8 mouse cellular contexts compared by ENCODE assay signal in genomic region chr13:63278141-63278631, GRCm38 (mm10).
A peak's percentile ranks its signal among the peaks of the same experiment; 100 is the strongest.
DNase-seq lines count a peak whose midpoint lies in the region; ATAC-seq and TF ChIP-seq lines count a peak whose summit lies in the region.

No protein-coding gene starts in this region.

- H3K27me3 ChIP-seq in C2C12 (ENCODE audit: control insufficient read depth, insufficient read depth, insufficient read length) = no peaks in the 10 kb centered on the region
- H3K27me3 ChIP-seq in hindbrain, embryonic 11.5 days (ENCODE audit: control insufficient read depth, insufficient read depth, low read length) = peaks cover 5% of the 10 kb centered on the region; the same call in 1 of the 2 replicates
- no peaks in the 10 kb centered on the region for H3K27me3 ChIP-seq in limb, embryonic 12.5 days

- H3K9me3 ChIP-seq in hindbrain, embryonic 11.5 days (ENCODE audit: control insufficient read depth, low read length) = no peaks in the 10 kb centered on the region
- no peaks in the 10 kb centered on the region for H3K9me3 ChIP-seq in limb, embryonic 12.5 days

- no peak for TF ChIP-seq CTCF in C2C12 (IDR thresholded peaks at IDR 0.05; ENCODE audit: control insufficient read depth, insufficient read depth, insufficient read length)

- 0 out of 2 replicates have a peak overlapping the region, but pooled peaks have one; percentile 21 for H3K4me2 ChIP-seq in hindbrain, embryonic 11.5 days (replicated peaks; ENCODE audit: low read depth, low read length)
- peak overlapping the region; percentile 50 for H3K4me2 ChIP-seq in limb, embryonic 12.5 days

- peak overlapping the region; percentile 60 for H3ac ChIP-seq in C2C12 (ENCODE audit: control insufficient read depth, insufficient read length, low read depth)

- WGBS in hindbrain, embryonic 11.5 days = 47% methylated on average over 5 of the region's 5 CpGs
- WGBS in limb, embryonic 12.5 days = 41% methylated on average over 5 of the region's 5 CpGs

- peaks cover 100% of the 10 kb centered on the region for H3K79me2 ChIP-seq in C2C12 (ENCODE audit: control insufficient read depth, insufficient read depth)

- H3K4me1 ChIP-seq in brown adipose tissue, adult 24 weeks (ENCODE audit: control insufficient read depth, insufficient read depth, insufficient read length, low read length) = peaks cover 42% of the 10 kb centered on the region
- peaks cover 9% of the 10 kb centered on the region for H3K4me1 ChIP-seq in hindbrain, embryonic 11.5 days (replicated peaks; ENCODE audit: control insufficient read depth, insufficient read depth, low read length)
- peaks cover 90% of the 10 kb centered on the region for H3K4me1 ChIP-seq in limb, embryonic 12.5 days (replicated peaks)

- peaks cover 98% of the 10 kb centered on the region for H3K79me3 ChIP-seq in C2C12 (ENCODE audit: low read depth)

- no peak for DNase-seq in hindbrain, embryonic 11.5 days (ENCODE audit: low spot score)
- no peak for DNase-seq in thymus, postnatal 36 days
- no peak for DNase-seq in urinary bladder, postnatal 36 days (ENCODE audit: low spot score in 2 of 2)
- no peak for DNase-seq in ovary, postnatal 36 days (ENCODE audit: low spot score)

- peaks cover 72% of the 10 kb centered on the region for H3K36me3 ChIP-seq in C2C12 (ENCODE audit: control insufficient read depth, insufficient read depth)
- no peaks in the 10 kb centered on the region for H3K36me3 ChIP-seq in hindbrain, embryonic 11.5 days (ENCODE audit: control insufficient read depth, insufficient read depth, low read length)
- peaks cover 23% of the 10 kb centered on the region for H3K36me3 ChIP-seq in limb, embryonic 12.5 days

- no peak for ATAC-seq in hindbrain, embryonic 11.5 days (ENCODE audit: low FRiP score)
- ATAC-seq in limb, embryonic 12.5 days (ENCODE audit: insufficient number of reproducible peaks, insufficient read depth, low FRiP score, low TSS enrichment, low read depth) = no peak
- ATAC-seq in cerebellum, adult (ENCODE audit: insufficient number of reproducible peaks, low FRiP score, low TSS enrichment) = no peak

- peak overlapping the region; percentile 87 for H3K27ac ChIP-seq in brown adipose tissue, adult 24 weeks (replicated peaks; ENCODE audit: low read depth, low read length)
- peak overlapping the region; percentile 17; the same call in 1 of the 2 replicates for H3K27ac ChIP-seq in hindbrain, embryonic 11.5 days (ENCODE audit: low read depth, low read length)
- peak overlapping the region; percentile 87 for H3K27ac ChIP-seq in limb, embryonic 12.5 days

- H3K4me3 ChIP-seq in C2C12 (ENCODE audit: insufficient read depth, poor library complexity, severe bottlenecking) = no peak overlapping the region
- peak overlapping the region; percentile 22; the same call in 1 of the 2 replicates for H3K4me3 ChIP-seq in brown adipose tissue, adult 24 weeks (ENCODE audit: insufficient read depth, low read depth, low read length)
- no peak overlapping the region for H3K4me3 ChIP-seq in hindbrain, embryonic 11.5 days (ENCODE audit: low read depth, low read length)
- peak overlapping the region; percentile 2; the same call in 1 of the 2 replicates for H3K4me3 ChIP-seq in limb, embryonic 12.5 days (replicated peaks)

- no peak overlapping the region for H3K9ac ChIP-seq in hindbrain, embryonic 11.5 days (ENCODE audit: low read depth, low read length)
- 0 out of 2 replicates have a peak overlapping the region, but pooled peaks have one; percentile 32 for H3K9ac ChIP-seq in limb, embryonic 12.5 days (replicated peaks)

TF ChIP-seq in C2C12, 6 proteins besides CTCF, POLR2A, EP300 and RAD21:
- no peak for TF ChIP-seq MAX (IDR thresholded peaks at IDR 0.05)
- no peak for TF ChIP-seq USF1 (IDR thresholded peaks at IDR 0.05; ENCODE audit: low read depth)
- no peak for TF ChIP-seq MYOD1 (IDR thresholded peaks at IDR 0.05; ENCODE audit: control insufficient read depth, insufficient read length, low read depth)
- TF ChIP-seq MYOG (IDR thresholded peaks at IDR 0.05; ENCODE audit: control insufficient read depth, extremely low read depth, insufficient read length) = no peak
- TF ChIP-seq FOSL1 (IDR thresholded peaks at IDR 0.05; ENCODE audit: insufficient read depth, low read length, poor library complexity, severe bottlenecking) = no peak
- no peak for TF ChIP-seq CEBPB (IDR thresholded peaks at IDR 0.05; ENCODE audit: low read depth)

Comparison
In these comparisons a context has a peak if more than half of its experiments do, and no peak if none do; other contexts are left out.
1. H3K4me3 ChIP-seq: peak in brown adipose tissue, adult 24 weeks (single experiment) and limb, embryonic 12.5 days (single experiment); none in C2C12 (single experiment) and hindbrain, embryonic 11.5 days (single experiment).
2. H3K27ac ChIP-seq: peak in every context shown above with its lines; median percentile 87 in brown adipose tissue, adult 24 weeks; 87 in limb, embryonic 12.5 days; 17 in hindbrain, embryonic 11.5 days.